Mouse (Mus musculus) CH12.LX (cell line): ENCODE data around the gene Olfr307. TPM values are rescaled to one million over a fixed set of nuclear protein-coding genes. Genes with fewer than 3 reads are reported as not detected.

Source experiments
- polyA plus RNA-seq: library from polyadenylated mRNA; unstranded; fragments of >175 nt; gene quantifications from 2 replicates; pipeline ENCODE4 v1.2.1, GENCODE M21; 2012; ENCODE audit warnings: low read depth; ENCODE audit not compliant: insufficient read length
- total RNA-seq, 2 experiments: library from RNA; depleted of rRNA; stranded (reverse); fragments of 300-350 nt in 1 of 2; fragments of >200 nt in 1 of 2; gene quantifications; 2 replicates each; pipeline ENCODE4 v1.2.3; 2012 to 2014

The Olfr307 gene
- total and polyA plus RNA-seq, 3 experiments: not detected

Other genes starting within 250 kb of the Olfr307 start
- not detected in 2 replicates for gene Vmn2r75, start 165.8 kb downstream of the Olfr307 start, total RNA-seq (2012; rRNA removed)
- not detected in 2 replicates for gene Vmn2r75, start 165.8 kb downstream of the Olfr307 start, total RNA-seq (2014; rRNA removed)
- gene Vmn2r75, start 165.8 kb downstream of the Olfr307 start, polyA plus RNA-seq: not detected in 2 replicates
- gene Vmn2r76, start 91.3 kb downstream of the Olfr307 start, total RNA-seq (2012; rRNA removed): not detected in 2 replicates
- not detected in 2 replicates for gene Vmn2r76, start 91.3 kb downstream of the Olfr307 start, total RNA-seq (2014; rRNA removed)
- not detected in 2 replicates for gene Vmn2r76, start 91.3 kb downstream of the Olfr307 start, polyA plus RNA-seq
- not detected in 2 replicates for gene Olfr310, start 60.4 kb downstream of the Olfr307 start, total RNA-seq (2012; rRNA removed)
- not detected in 2 replicates for gene Olfr310, start 60.4 kb downstream of the Olfr307 start, total RNA-seq (2014; rRNA removed)
- not detected in 2 replicates for gene Olfr310, start 60.4 kb downstream of the Olfr307 start, polyA plus RNA-seq
- not detected in 2 replicates for gene Olfr309, start 23.9 kb downstream of the Olfr307 start, total RNA-seq (2012; rRNA removed)
- gene Olfr309, start 23.9 kb downstream of the Olfr307 start, total RNA-seq (2014; rRNA removed): not detected in 2 replicates
- not detected in 2 replicates for gene Olfr309, start 23.9 kb downstream of the Olfr307 start, polyA plus RNA-seq
- not detected in 2 replicates for gene Olfr308, start 12.0 kb downstream of the Olfr307 start, total RNA-seq (2012; rRNA removed)
- not detected in 2 replicates for gene Olfr308, start 12.0 kb downstream of the Olfr307 start, total RNA-seq (2014; rRNA removed)
- gene Olfr308, start 12.0 kb downstream of the Olfr307 start, polyA plus RNA-seq: not detected in 2 replicates
- gene Olfr305, start 29.3 kb upstream of the Olfr307 start, total RNA-seq (2012; rRNA removed): not detected in 2 replicates
- not detected in 2 replicates for gene Olfr305, start 29.3 kb upstream of the Olfr307 start, total RNA-seq (2014; rRNA removed)
- not detected in 2 replicates for gene Olfr305, start 29.3 kb upstream of the Olfr307 start, polyA plus RNA-seq
- gene Olfr304, start 49.1 kb upstream of the Olfr307 start, total RNA-seq (2012; rRNA removed): not detected in 2 replicates
- gene Olfr304, start 49.1 kb upstream of the Olfr307 start, total RNA-seq (2014; rRNA removed): not detected in 2 replicates
- not detected in 2 replicates for gene Olfr304, start 49.1 kb upstream of the Olfr307 start, polyA plus RNA-seq
- gene Olfr303, start 60.2 kb upstream of the Olfr307 start, total RNA-seq (2012; rRNA removed): not detected in 2 replicates
- not detected in 2 replicates for gene Olfr303, start 60.2 kb upstream of the Olfr307 start, total RNA-seq (2014; rRNA removed)
- gene Olfr303, start 60.2 kb upstream of the Olfr307 start, polyA plus RNA-seq: not detected in 2 replicates
- not detected in 2 replicates for gene Olfr301, start 66.3 kb upstream of the Olfr307 start, total RNA-seq (2012; rRNA removed)
- not detected in 2 replicates for gene Olfr301, start 66.3 kb upstream of the Olfr307 start, total RNA-seq (2014; rRNA removed)
- gene Olfr301, start 66.3 kb upstream of the Olfr307 start, polyA plus RNA-seq: not detected in 2 replicates
- not detected in 2 replicates for gene Olfr299, start 122.3 kb upstream of the Olfr307 start, total RNA-seq (2012; rRNA removed)
- not detected in 2 replicates for gene Olfr299, start 122.3 kb upstream of the Olfr307 start, total RNA-seq (2014; rRNA removed)
- gene Olfr299, start 122.3 kb upstream of the Olfr307 start, polyA plus RNA-seq: not detected in 2 replicates
- not detected in 2 replicates for gene Olfr298, start 154.9 kb upstream of the Olfr307 start, total RNA-seq (2012; rRNA removed)
- not detected in 2 replicates for gene Olfr298, start 154.9 kb upstream of the Olfr307 start, total RNA-seq (2014; rRNA removed)
- gene Olfr298, start 154.9 kb upstream of the Olfr307 start, polyA plus RNA-seq: not detected in 2 replicates
- not detected in 2 replicates for gene Olfr297, start 182.4 kb upstream of the Olfr307 start, total RNA-seq (2012; rRNA removed)
- not detected in 2 replicates for gene Olfr297, start 182.4 kb upstream of the Olfr307 start, total RNA-seq (2014; rRNA removed)
- not detected in 2 replicates for gene Olfr297, start 182.4 kb upstream of the Olfr307 start, polyA plus RNA-seq
- not detected in 2 replicates for gene Olfr295, start 246.3 kb upstream of the Olfr307 start, total RNA-seq (2012; rRNA removed)
- gene Olfr295, start 246.3 kb upstream of the Olfr307 start, total RNA-seq (2014; rRNA removed): not detected in 2 replicates
- gene Olfr295, start 246.3 kb upstream of the Olfr307 start, polyA plus RNA-seq: 0.04 TPM in 1 of 2 replicates, not detected in the other